Mouse (Mus musculus): ENCODE data around the gene Bicc1. TPM values are rescaled to one million over a fixed set of nuclear protein-coding genes. Genes with fewer than 3 reads are reported as not detected.

Gene Bicc1
- polyA plus RNA-seq, 1 experiment from 2014 or later, result 3.5 TPM

DNA sequence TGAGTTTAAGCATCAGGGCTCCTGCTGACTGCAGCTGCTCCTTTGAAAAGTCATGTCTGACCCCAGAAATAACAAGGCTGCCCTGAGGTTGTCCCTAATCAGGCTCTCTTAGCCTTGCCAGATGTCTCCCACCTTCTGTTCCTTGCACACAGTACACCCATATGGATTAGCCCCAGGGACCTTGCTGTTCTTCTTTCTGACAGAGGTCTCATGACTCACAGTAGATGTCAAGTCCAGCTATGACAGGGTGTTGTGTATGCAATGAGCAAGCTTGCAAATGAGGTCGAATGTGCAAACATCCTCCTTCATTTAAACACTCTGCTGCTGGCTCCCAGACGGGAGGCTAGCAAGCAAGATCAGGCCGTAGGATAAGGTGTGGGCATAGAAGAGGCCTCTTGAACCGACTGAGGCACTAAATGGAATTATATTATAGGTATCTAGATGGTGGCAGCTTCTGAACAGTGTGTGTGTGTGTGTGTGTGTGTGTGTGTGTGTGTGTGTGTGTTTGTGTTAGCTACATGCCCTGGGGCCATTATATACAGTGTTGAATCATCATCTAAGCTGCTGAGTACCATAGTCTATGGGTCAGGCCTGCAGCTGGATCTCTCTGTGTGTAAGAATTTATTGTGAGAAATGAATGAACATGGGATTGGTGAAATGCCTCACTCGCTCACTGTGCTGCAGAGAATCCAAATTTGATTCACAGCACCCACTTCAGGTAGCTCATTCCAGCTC lies 256.6 kb downstream of the Bicc1 start:
- no peaks in the 10 kb centered on the region for H3K4me1 ChIP-seq (ENCODE audit: control insufficient read depth, low read depth, low read length)
- no peak overlapping the region for H3K4me2 ChIP-seq (ENCODE audit: low read depth, low read length)
- 42% methylated on average over 5 of the region's 5 CpGs for WGBS (ENCODE audit: insufficient replicate concordance)
- H3K9ac ChIP-seq (ENCODE audit: low read depth, low read length), result no peak overlapping the region
- no peaks in the 10 kb centered on the region for H3K9me3 ChIP-seq (replicated peaks; ENCODE audit: control insufficient read depth, low read length)
- no peak overlapping the region for H3K27ac ChIP-seq (ENCODE audit: low read length)
- ATAC-seq (ENCODE audit: low read depth), result no peak
- no peaks in the 10 kb centered on the region for H3K27me3 ChIP-seq (ENCODE audit: control insufficient read depth, insufficient read depth, low read depth, low read length)
- no peaks in the 10 kb centered on the region for H3K36me3 ChIP-seq (ENCODE audit: control insufficient read depth, insufficient read depth)
- H3K4me3 ChIP-seq (ENCODE audit: low read depth, low read length), result no peak overlapping the region

GRCm38 (mm10) chr10:70901193-70901875 lies 258.2 kb downstream of the Bicc1 start:
- H3K9me3 ChIP-seq (replicated peaks; ENCODE audit: control insufficient read depth, low read length), result no peaks in the 10 kb centered on the region
- H3K27me3 ChIP-seq (ENCODE audit: control insufficient read depth, insufficient read depth, low read depth, low read length), result no peaks in the 10 kb centered on the region
- no peaks in the 10 kb centered on the region for H3K36me3 ChIP-seq (ENCODE audit: control insufficient read depth, insufficient read depth)
- ATAC-seq (ENCODE audit: low read depth), result no peak
- H3K4me3 ChIP-seq (ENCODE audit: low read depth, low read length), result no peak overlapping the region
- no peak overlapping the region for H3K9ac ChIP-seq (ENCODE audit: low read depth, low read length)
- no peak overlapping the region for H3K27ac ChIP-seq (ENCODE audit: low read length)
- 69% methylated on average over 11 of the region's 11 CpGs for WGBS (ENCODE audit: insufficient replicate concordance)
- H3K4me2 ChIP-seq (ENCODE audit: low read depth, low read length), result no peak overlapping the region
- no peaks in the 10 kb centered on the region for H3K4me1 ChIP-seq (ENCODE audit: control insufficient read depth, low read depth, low read length)

GRCm38 (mm10) chr10:70895891-70896290 lies 263.6 kb downstream of the Bicc1 start:
- no peak overlapping the region for H3K4me2 ChIP-seq (ENCODE audit: low read depth, low read length)

GRCm38 (mm10) chr10:70878046-70878445 lies 281.5 kb downstream of the Bicc1 start:
- H3K4me1 ChIP-seq (ENCODE audit: control insufficient read depth, low read depth, low read length), result no peaks in the 10 kb centered on the region
- WGBS (ENCODE audit: insufficient replicate concordance), result 26% methylated on average over 1 of the region's 1 CpGs
- no peaks in the 10 kb centered on the region for H3K9me3 ChIP-seq (replicated peaks; ENCODE audit: control insufficient read depth, low read length)
- no peaks in the 10 kb centered on the region for H3K27me3 ChIP-seq (ENCODE audit: control insufficient read depth, insufficient read depth, low read depth, low read length)
- H3K4me3 ChIP-seq (ENCODE audit: low read depth, low read length), result no peak overlapping the region
- H3K36me3 ChIP-seq (ENCODE audit: control insufficient read depth, insufficient read depth), result no peaks in the 10 kb centered on the region
- no peak for ATAC-seq (ENCODE audit: low read depth)
- no peak overlapping the region for H3K4me2 ChIP-seq (ENCODE audit: low read depth, low read length)
- no peak overlapping the region for H3K9ac ChIP-seq (ENCODE audit: low read depth, low read length)
- H3K27ac ChIP-seq (ENCODE audit: low read length), result no peak overlapping the region

More at GRCm38 (mm10) chr10:70895891-70896290, 263.6 kb downstream of the Bicc1 start:
- no peaks in the 10 kb centered on the region for H3K36me3 ChIP-seq (ENCODE audit: control insufficient read depth, insufficient read depth)
- no peak for ATAC-seq (ENCODE audit: low read depth)
- H3K9ac ChIP-seq (ENCODE audit: low read depth, low read length), result no peak overlapping the region
- no peaks in the 10 kb centered on the region for H3K27me3 ChIP-seq (ENCODE audit: control insufficient read depth, insufficient read depth, low read depth, low read length)
- no peaks in the 10 kb centered on the region for H3K4me1 ChIP-seq (ENCODE audit: control insufficient read depth, low read depth, low read length)
- no peak overlapping the region for H3K4me3 ChIP-seq (ENCODE audit: low read depth, low read length)
- WGBS (ENCODE audit: insufficient replicate concordance), result 62% methylated on average over 8 of the region's 8 CpGs
- H3K9me3 ChIP-seq (replicated peaks; ENCODE audit: control insufficient read depth, low read length), result no peaks in the 10 kb centered on the region
- no peak overlapping the region for H3K27ac ChIP-seq (ENCODE audit: low read length)

DNA sequence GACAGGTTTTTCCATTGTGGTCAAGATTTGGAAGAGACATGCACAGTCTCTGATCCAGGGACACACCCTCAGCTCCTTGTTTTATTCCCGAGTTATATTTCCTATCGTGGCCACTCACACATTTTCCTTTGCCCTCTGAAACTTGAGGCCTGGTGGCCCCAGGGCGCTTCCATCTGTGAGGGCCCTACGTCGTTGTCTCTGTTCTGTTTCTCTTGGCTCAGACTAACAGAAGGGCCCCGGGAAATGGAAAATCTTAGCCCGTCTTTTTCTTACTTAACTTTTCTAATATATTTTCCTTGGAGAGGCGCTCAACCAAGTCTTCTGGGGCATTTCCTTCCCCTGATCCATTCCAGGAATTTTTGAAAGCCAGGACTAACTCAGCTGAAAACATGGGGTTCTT lies 281.9 kb downstream of the Bicc1 start:
- Histone ChIP-seq H3K36me3 (ENCODE audit: control insufficient read depth, insufficient read depth) (no peaks in the 10 kb centered on the region), H3K9ac (ENCODE audit: low read depth, low read length) (no peak overlapping the region), H3K4me1 (ENCODE audit: control insufficient read depth, low read depth, low read length) (no peaks in the 10 kb centered on the region), H3K4me3 (ENCODE audit: low read depth, low read length) (no peak overlapping the region), H3K4me2 (ENCODE audit: low read depth, low read length) (no peak overlapping the region), H3K27me3 (ENCODE audit: control insufficient read depth, insufficient read depth, low read depth, low read length) (no peaks in the 10 kb centered on the region), H3K27ac (ENCODE audit: low read length) (no peak overlapping the region), H3K9me3 (replicated peaks; ENCODE audit: control insufficient read depth, low read length) (no peaks in the 10 kb centered on the region)
- WGBS (ENCODE audit: insufficient replicate concordance), result 59% methylated on average over 8 of the region's 8 CpGs
- ATAC-seq (ENCODE audit: low read depth), result no peak

- Histone ChIP-seq H3K9me3 (replicated peaks; ENCODE audit: control insufficient read depth, low read length) (no peaks in the 10 kb centered on the region), H3K9ac (ENCODE audit: low read depth, low read length) (no peak overlapping the region), H3K4me3 (ENCODE audit: low read depth, low read length) (no peak overlapping the region), H3K27me3 (ENCODE audit: control insufficient read depth, insufficient read depth, low read depth, low read length) (no peaks in the 10 kb centered on the region), H3K36me3 (ENCODE audit: control insufficient read depth, insufficient read depth) (no peaks in the 10 kb centered on the region), H3K27ac (ENCODE audit: low read length) (no peak overlapping the region), H3K4me2 (ENCODE audit: low read depth, low read length) (no peak overlapping the region), H3K4me1 (ENCODE audit: control insufficient read depth, low read depth, low read length) (no peaks in the 10 kb centered on the region)
- no peak for ATAC-seq (ENCODE audit: low read depth)
- 68% methylated on average over 9 of the region's 9 CpGs for WGBS (ENCODE audit: insufficient replicate concordance)
Measured at GRCm38 (mm10) chr10:70876522-70876921, 283.0 kb downstream of the Bicc1 start.

DNA sequence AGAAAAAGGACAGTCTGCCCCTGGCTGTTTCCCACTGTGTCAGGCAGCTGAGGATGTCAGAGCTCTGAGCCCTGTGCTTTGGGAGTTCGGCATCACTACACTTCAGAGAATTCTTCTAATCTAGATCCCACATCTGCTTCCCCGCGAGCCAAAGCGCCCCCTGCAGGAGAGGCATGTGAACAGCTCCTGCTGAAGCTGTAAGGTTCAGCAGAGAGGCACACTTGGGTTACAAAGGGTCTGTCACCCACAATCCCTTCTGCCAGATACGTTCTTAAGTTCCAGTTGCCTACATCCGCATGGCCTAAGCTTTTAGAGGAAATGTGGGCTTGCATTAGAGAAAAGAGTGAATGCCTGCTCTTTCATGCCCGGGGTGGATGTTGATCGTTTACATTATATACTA lies 283.4 kb downstream of the Bicc1 start:
- Histone ChIP-seq H3K27me3 (ENCODE audit: control insufficient read depth, insufficient read depth, low read depth, low read length) (no peaks in the 10 kb centered on the region), H3K4me3 (ENCODE audit: low read depth, low read length) (no peak overlapping the region), H3K27ac (ENCODE audit: low read length) (no peak overlapping the region), H3K4me1 (ENCODE audit: control insufficient read depth, low read depth, low read length) (no peaks in the 10 kb centered on the region), H3K9me3 (replicated peaks; ENCODE audit: control insufficient read depth, low read length) (no peaks in the 10 kb centered on the region), H3K4me2 (ENCODE audit: low read depth, low read length) (no peak overlapping the region), H3K9ac (ENCODE audit: low read depth, low read length) (no peak overlapping the region), H3K36me3 (ENCODE audit: control insufficient read depth, insufficient read depth) (no peaks in the 10 kb centered on the region)
- 50% methylated on average over 8 of the region's 8 CpGs for WGBS (ENCODE audit: insufficient replicate concordance)
- ATAC-seq (ENCODE audit: low read depth), result no peak

- H3K9me3 ChIP-seq (replicated peaks; ENCODE audit: control insufficient read depth, low read length), result no peaks in the 10 kb centered on the region
- no peak for ATAC-seq (ENCODE audit: low read depth)
- WGBS (ENCODE audit: insufficient replicate concordance), result 62% methylated on average over 12 of the region's 12 CpGs
Measured at GRCm38 (mm10) chr10:70874994-70875538, 284.4 kb downstream of the Bicc1 start.

More at GRCm38 (mm10) chr10:70874994-70875538, 284.4 kb downstream of the Bicc1 start:
- Histone ChIP-seq H3K27ac (ENCODE audit: low read length) (no peak overlapping the region), H3K4me2 (ENCODE audit: low read depth, low read length) (no peak overlapping the region), H3K27me3 (ENCODE audit: control insufficient read depth, insufficient read depth, low read depth, low read length) (no peaks in the 10 kb centered on the region), H3K9ac (ENCODE audit: low read depth, low read length) (no peak overlapping the region), H3K4me1 (ENCODE audit: control insufficient read depth, low read depth, low read length) (no peaks in the 10 kb centered on the region), H3K36me3 (ENCODE audit: control insufficient read depth, insufficient read depth) (no peaks in the 10 kb centered on the region), H3K4me3 (ENCODE audit: low read depth, low read length) (no peak overlapping the region)
